Mouse (Mus musculus): ENCODE data around the gene Map4k1.

Map4k1 gene

GRCm38 (mm10) chr7:29029690-29030656 is 48.1 kb downstream of the Map4k1 start:
- no peak for DNase-seq

DNA sequence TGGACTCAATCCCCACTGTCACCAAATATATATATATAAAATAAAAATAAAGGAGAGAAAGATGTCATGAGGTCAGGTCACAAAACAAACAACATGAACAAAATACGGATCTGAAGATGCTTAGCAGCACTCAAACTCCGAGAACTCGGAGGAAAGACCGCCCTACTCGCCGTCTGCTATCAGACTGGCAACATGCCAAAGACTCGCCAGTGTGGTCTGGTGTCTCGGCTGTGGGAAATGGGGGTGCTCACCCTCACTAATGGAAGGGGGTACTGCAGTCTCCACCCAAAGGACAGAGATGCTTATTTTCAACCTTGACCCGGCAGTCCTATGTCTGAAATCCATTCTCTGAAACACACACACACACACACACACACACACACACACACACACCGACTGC is 49.8 kb downstream of the Map4k1 start:
- DNase-seq: no peak

DNA sequence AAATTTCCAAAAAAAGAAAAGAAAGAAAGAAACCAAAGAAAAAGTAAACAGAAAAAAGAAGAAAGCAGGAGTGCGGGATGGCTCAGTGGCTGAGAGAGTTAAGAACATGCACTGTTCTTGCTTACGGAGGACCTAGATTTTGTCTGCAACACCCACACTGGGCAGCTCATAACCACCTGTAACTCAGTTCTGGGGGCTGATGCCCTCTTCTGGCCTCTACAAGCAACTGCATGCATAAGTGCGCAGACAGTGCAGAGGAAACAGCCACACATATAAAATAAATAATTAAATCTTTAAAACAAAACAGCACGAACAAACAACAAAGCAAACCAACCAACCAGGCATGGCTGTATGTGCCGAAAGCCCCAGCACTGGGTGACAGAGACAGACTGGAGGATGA is 50.8 kb downstream of the Map4k1 start:
- DNase-seq: no peak

DNA sequence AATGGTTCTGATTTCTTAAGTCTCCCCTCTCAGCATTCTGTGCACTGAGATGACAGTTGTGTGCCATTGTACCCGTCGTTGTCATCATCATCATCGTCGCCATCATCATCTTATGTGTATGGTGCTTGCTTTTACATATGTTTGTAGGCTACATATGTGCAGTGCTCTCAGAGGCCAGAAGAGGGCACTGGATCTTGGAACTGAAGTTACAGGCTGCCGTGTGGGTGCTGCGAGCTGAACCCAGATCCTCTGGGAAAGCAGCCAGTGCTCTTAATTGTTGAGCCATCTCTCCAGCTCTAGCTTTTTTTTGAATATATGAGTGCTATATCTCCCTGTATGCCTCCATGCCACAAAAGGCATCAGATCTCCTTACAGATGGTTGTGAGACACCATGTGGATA is 55.4 kb downstream of the Map4k1 start:
- no peak for DNase-seq

GRCm38 (mm10) chr7:29039604-29039984 is 57.7 kb downstream of the Map4k1 start:
- DNase-seq: peak; percentile 95

- peak; percentile 59 for DNase-seq
Observed at GRCm38 (mm10) chr7:29039985-29040661, 58.3 kb downstream of the Map4k1 start.

DNA sequence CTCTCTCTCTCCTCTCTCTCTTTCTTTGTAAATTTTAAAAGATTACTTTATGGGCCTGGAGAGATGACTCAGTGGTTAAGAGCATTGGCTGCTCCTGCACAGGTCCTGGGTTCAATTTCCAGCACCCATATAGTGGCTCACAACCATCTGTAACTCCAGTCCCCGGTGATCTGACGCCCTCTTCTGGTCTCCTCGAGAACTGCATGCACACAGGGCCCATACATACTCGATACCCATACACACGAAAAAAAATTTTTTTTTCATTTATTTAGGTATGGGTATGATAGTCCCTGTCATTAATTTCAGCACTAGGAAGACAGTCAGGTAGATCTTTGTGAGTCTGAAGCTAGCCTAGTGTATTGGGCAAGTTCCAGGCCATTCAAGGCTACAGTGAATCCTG is 59.3 kb downstream of the Map4k1 start:
- DNase-seq: no peak

DNA sequence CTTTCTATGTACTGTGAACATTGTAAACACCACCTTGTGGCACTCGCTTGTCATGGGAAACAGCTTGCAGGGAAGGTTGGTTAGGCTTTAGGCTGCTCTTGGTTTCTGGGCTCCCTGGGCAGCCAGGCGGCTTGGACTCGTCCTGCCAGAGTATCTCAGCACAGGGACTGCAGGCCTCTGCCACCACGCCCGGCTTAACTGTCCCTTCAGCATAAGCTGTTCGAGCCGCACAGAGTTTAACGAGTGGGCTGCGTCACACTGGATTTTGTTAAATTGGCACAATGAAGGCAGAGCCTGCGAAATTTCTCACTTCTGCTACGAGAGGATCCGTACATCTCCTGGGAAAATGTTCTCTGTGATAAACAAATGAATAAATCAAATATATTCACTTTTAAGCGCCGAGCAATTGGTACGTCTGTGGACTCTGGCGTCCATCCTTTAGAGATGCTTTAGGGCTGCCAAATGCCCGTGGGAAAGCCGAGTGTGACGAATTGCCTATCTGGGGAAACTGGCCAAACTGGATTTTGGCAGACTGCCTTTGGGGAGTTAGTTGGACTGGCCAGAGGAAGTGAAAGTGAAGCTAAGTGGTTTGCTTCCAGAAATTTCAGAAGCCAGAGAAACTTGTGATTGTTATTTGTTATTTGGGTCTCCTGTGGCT is 61.3 kb downstream of the Map4k1 start:
- no peak for DNase-seq

- no peak for DNase-seq
Observed at GRCm38 (mm10) chr7:29043674-29044057, 61.8 kb downstream of the Map4k1 start.

DNA sequence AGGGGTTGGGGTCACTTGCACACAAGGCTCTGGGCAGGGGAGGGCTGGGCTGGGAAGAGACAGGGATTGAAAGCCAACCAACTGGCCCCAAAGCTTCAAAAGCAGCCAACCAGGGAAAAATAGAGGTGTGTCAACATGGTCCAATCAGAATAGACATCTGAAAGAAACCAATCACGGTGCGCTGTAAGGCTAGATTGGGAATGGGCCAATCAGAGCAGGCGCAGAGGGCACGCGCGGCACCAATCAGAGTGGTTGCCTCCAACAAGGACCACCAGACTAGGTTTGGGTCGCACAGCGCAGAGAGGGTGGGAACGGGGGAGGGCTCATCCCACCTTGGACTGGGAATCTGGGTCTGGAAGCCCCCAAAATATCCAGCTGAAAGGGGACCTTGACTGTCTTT is 62.5 kb downstream of the Map4k1 start:
- peak; percentile 65 for DNase-seq

GRCm38 (mm10) chr7:29046533-29046932 is 64.7 kb downstream of the Map4k1 start:
- DNase-seq: no peak

GRCm38 (mm10) chr7:29048070-29048469 is 66.2 kb downstream of the Map4k1 start:
- no peak for DNase-seq

DNA sequence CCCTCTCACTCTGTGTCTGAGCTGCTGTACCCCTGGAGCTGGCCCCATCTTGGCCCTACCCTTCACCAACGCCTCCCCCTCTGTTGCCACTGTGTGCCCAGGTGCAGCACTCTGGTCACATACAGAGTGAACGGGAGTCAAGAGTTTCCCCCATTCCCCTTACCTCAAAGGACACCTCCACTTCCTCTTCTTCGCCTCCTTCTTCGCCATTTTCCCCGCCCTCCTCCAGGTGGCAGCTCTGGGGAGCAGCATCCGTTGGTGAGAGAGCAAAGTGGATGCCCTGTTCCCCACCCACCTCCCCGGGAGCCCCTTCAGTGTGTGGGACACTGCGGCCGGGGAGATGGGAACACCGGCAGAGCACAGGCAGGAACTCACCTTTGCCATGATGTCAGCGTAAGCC is 66.8 kb downstream of the Map4k1 start:
- DNase-seq: no peak

GRCm38 (mm10) chr7:29050797-29051196 is 68.9 kb downstream of the Map4k1 start:
- DNase-seq: peak; percentile 74

DNA sequence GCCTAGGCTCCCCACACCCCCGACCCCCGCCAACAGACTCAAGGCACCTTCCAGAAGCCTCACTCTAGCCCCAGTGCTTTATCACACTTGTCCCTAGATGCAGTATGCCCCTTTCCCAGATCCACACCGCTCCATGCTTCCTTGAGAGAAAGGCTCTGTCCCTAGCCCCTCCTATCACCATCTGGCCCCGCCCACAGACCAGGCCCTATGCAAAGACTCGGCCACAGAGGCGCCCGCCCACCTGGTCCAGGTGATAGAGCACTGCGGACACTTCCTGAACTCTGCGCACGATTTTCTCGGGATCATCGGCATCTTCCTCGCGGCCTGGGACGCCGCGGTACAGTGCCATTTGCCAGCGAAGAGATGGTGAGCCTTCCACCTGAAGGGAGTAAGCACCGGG is 71.0 kb downstream of the Map4k1 start:
- no peak for DNase-seq
